Mouse (Mus musculus) lung, adult 2 months (tissue): ENCODE measurements at regions not wholly inside any gene's neighbourhood (a gene's known extent, or its start where the extent isn't known, plus 50 kb on each side); places are given as distances from the start of the nearest gene placed in this dataset.

ENCODE experiments used
- CTCF ChIP-seq: fragments of 200-500 bp; IDR thresholded peaks from 2 replicates; pipeline ENCODE4 v1.5.1; 2011; ENCODE audit warnings: mild to moderate bottlenecking, low read length, control low read depth; ENCODE audit not compliant: insufficient read depth
- POLR2A ChIP-seq: fragments of 200-500 bp; IDR thresholded peaks from 2 replicates; pipeline ENCODE4 v1.6.1; 2011; ENCODE audit warnings: low read depth, mild to moderate bottlenecking, control low read depth, low read length, borderline replicate concordance; ENCODE audit errors: extremely low read depth

DNA sequence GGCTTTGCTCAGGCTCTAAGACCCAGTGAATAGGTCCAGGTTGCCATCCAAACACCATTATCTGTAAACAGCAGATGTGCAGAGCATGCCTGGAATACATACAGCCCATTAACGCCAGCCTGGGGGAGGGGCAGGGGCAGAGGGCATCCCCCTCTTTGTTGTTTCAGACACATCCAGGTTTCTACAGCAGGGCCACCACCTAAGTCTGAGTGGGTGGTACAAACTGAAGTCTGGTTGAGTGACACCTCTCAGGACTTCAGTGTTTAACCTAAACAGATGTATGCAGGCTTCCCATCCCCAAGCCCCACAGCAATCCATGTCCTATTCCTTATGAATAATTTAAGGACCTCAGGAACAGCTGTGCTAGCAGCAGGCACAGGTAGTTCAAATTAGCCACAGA lies 194.2 kb downstream of the Xxylt1 start:
- TF ChIP-seq POLR2A (no peak), CTCF (no peak)
